Mouse (Mus musculus) liver, embryonic 15.5 days (tissue): ENCODE results near the gene Cpsf6. TPM values are rescaled to one million over a fixed set of nuclear protein-coding genes. Genes with fewer than 3 reads are reported as not detected.
"Not testable (repeated sequence)": the region's sequence is repeated elsewhere in the genome, so short reads cannot be mapped to it uniquely, and the experiment has no call there.

Experiments
- ATAC-seq: fragments of 200-750 bp; cut with Nextera tagmentation; 2 replicates; pipeline ENCODE4 v1.8.0; 2017; ENCODE audit warnings: moderate number of reproducible peaks, mild to moderate bottlenecking, moderate library complexity; ENCODE audit not compliant: insufficient read depth
- H3K27ac ChIP-seq: fragments of 300-500 bp; sonication (generic); replicated peaks from 2 replicates; pipeline ENCODE4 v1.5.1; 2015; ENCODE audit warnings: mild to moderate bottlenecking, inconsistent platforms
- H3K27me3 ChIP-seq: fragments of 300-500 bp; sonication (generic); 2 replicates; pipeline ENCODE4 v1.6.1; 2015; ENCODE audit warnings: mild to moderate bottlenecking, inconsistent platforms
- H3K36me3 ChIP-seq: fragments of 300-500 bp; sonication (generic); replicated peaks from 2 replicates; pipeline ENCODE4 v1.6.1; 2015; ENCODE audit warnings: moderate library complexity, mild to moderate bottlenecking, inconsistent platforms
- H3K4me1 ChIP-seq: fragments of 300-500 bp; sonication (generic); replicated peaks from 2 replicates; pipeline ENCODE4 v1.6.1; 2015; ENCODE audit warnings: inconsistent platforms
- H3K4me2 ChIP-seq: fragments of 300-500 bp; sonication (generic); 2 replicates; pipeline ENCODE4 v1.6.1; 2015; ENCODE audit warnings: moderate library complexity, mild to moderate bottlenecking, inconsistent platforms
- H3K4me3 ChIP-seq: fragments of 300-500 bp; sonication (generic); replicated peaks from 2 replicates; pipeline ENCODE4 v1.5.1; 2015; ENCODE audit warnings: mild to moderate bottlenecking, inconsistent platforms
- H3K9ac ChIP-seq: fragments of 300-500 bp; sonication (generic); 2 replicates; pipeline ENCODE4 v1.6.1; 2015; ENCODE audit warnings: moderate library complexity, mild to moderate bottlenecking, inconsistent platforms
- H3K9me3 ChIP-seq: fragments of 300-500 bp; sonication (generic); replicated peaks from 2 replicates; pipeline ENCODE4 v1.6.1; 2016; ENCODE audit warnings: inconsistent platforms
- WGBS: fragments of 180-500 bp; shearing (Covaris S2); methylation state at CpG from one replicate; pipeline ENCODE4 v1.1.7; 2015; ENCODE audit warnings: mixed read lengths; ENCODE audit not compliant: insufficient replicate concordance; 5-methylcytosine and 5-hydroxymethylcytosine counted together
- polyA plus RNA-seq: library from polyadenylated mRNA; unstranded; fragments of >200 nt; fragmentation: Nextera tagmentation; extraction: Ambion mirVana; gene quantifications from 2 replicates; pipeline ENCODE4 v1.2.1, GENCODE M21; 2015

Gene Cpsf6
- polyA plus RNA-seq, 1 experiment from 2014 or later = 51.3 TPM

- no peaks in the 10 kb centered on the region for H3K9me3 ChIP-seq
- H3K4me3 ChIP-seq = no peak overlapping the region
- no peaks in the 10 kb centered on the region for H3K27me3 ChIP-seq
- no peak overlapping the region for H3K27ac ChIP-seq
- no peak overlapping the region for H3K9ac ChIP-seq
- peaks cover 15% of the 10 kb centered on the region for H3K4me1 ChIP-seq
- peak overlapping the region; percentile 11; the same call in 1 of the 2 replicates for H3K4me2 ChIP-seq
- WGBS = 48% methylated on average over 18 of the region's 18 CpGs
- ATAC-seq = no peak
- H3K36me3 ChIP-seq = no peaks in the 10 kb centered on the region
Measured at GRCm38 (mm10) chr10:117396386-117397048, 16.7 kb upstream of the Cpsf6 start.

GRCm38 (mm10) chr10:117395801-117396200, 16.0 kb upstream of the Cpsf6 start:
- Histone ChIP-seq H3K9me3 (no peaks in the 10 kb centered on the region), H3K36me3 (no peaks in the 10 kb centered on the region), H3K4me2 (no peak overlapping the region), H3K27ac (no peak overlapping the region), H3K4me1 (peaks cover 15% of the 10 kb centered on the region), H3K27me3 (no peaks in the 10 kb centered on the region), H3K9ac (no peak overlapping the region), H3K4me3 (no peak overlapping the region)
- WGBS = 73% methylated on average over 2 of the region's 2 CpGs
- ATAC-seq = no peak

GRCm38 (mm10) chr10:117394738-117395550, 15.1 kb upstream of the Cpsf6 start:
- no peak overlapping the region for H3K4me3 ChIP-seq
- H3K27me3 ChIP-seq = no peaks in the 10 kb centered on the region
- 56% methylated on average over 3 of the region's 3 CpGs for WGBS
- no peak for ATAC-seq
- H3K4me2 ChIP-seq = no peak overlapping the region
- H3K27ac ChIP-seq = no peak overlapping the region
- H3K4me1 ChIP-seq = peaks cover 15% of the 10 kb centered on the region
- no peaks in the 10 kb centered on the region for H3K36me3 ChIP-seq
- H3K9me3 ChIP-seq = no peaks in the 10 kb centered on the region
- H3K9ac ChIP-seq = no peak overlapping the region

- peak overlapping the region; percentile 52 for H3K4me3 ChIP-seq
- no peaks in the 10 kb centered on the region for H3K9me3 ChIP-seq
- H3K27me3 ChIP-seq = no peaks in the 10 kb centered on the region
- WGBS = 40% methylated on average over 11 of the region's 11 CpGs
- no peaks in the 10 kb centered on the region for H3K36me3 ChIP-seq
- H3K4me2 ChIP-seq = peak overlapping the region; percentile 68
- ATAC-seq = no peak
- H3K27ac ChIP-seq = no peak overlapping the region
- peak overlapping the region; percentile 31; the same call in 1 of the 2 replicates for H3K9ac ChIP-seq
- H3K4me1 ChIP-seq = peaks cover 15% of the 10 kb centered on the region
Measured at GRCm38 (mm10) chr10:117393891-117394395, 14.1 kb upstream of the Cpsf6 start.

- no peaks in the 10 kb centered on the region for H3K9me3 ChIP-seq
- no peak overlapping the region for H3K27ac ChIP-seq
- peak overlapping the region; percentile 31; the same call in 1 of the 2 replicates for H3K9ac ChIP-seq
- peak overlapping the region; percentile 68 for H3K4me2 ChIP-seq
- 1% methylated on average over 27 of the region's 27 CpGs for WGBS
- H3K36me3 ChIP-seq = no peaks in the 10 kb centered on the region
- H3K27me3 ChIP-seq = no peaks in the 10 kb centered on the region
- H3K4me1 ChIP-seq = peaks cover 15% of the 10 kb centered on the region
- ATAC-seq = peak; percentile 51
- H3K4me3 ChIP-seq = peak overlapping the region; percentile 52
Measured at GRCm38 (mm10) chr10:117393196-117393890, 13.5 kb upstream of the Cpsf6 start.

- Histone ChIP-seq H3K36me3 (no peaks in the 10 kb centered on the region), H3K4me2 (peak overlapping the region; percentile 68), H3K27ac (no peak overlapping the region), H3K9ac (peak overlapping the region; percentile 31; the same call in 1 of the 2 replicates), H3K4me3 (peak overlapping the region; percentile 52), H3K9me3 (no peaks in the 10 kb centered on the region), H3K27me3 (no peaks in the 10 kb centered on the region), H3K4me1 (peaks cover 12% of the 10 kb centered on the region)
- WGBS = 3% methylated on average over 6 of the region's 6 CpGs
- ATAC-seq = no peak
Measured at GRCm38 (mm10) chr10:117392832-117393195, 13.0 kb upstream of the Cpsf6 start.

- not testable (repeated sequence) for ATAC-seq, H3K9me3 ChIP-seq, H3K9ac ChIP-seq, H3K36me3 ChIP-seq, H3K4me2 ChIP-seq, H3K27ac ChIP-seq, H3K4me3 ChIP-seq, H3K4me1 ChIP-seq, H3K27me3 ChIP-seq
- WGBS = 75% methylated on average over 1 of the region's 1 CpGs
Measured at GRCm38 (mm10) chr10:117392397-117392796, 12.6 kb upstream of the Cpsf6 start.

GRCm38 (mm10) chr10:117391801-117392200, 12.0 kb upstream of the Cpsf6 start:
- no peak overlapping the region for H3K27ac ChIP-seq
- peaks cover 10% of the 10 kb centered on the region for H3K4me1 ChIP-seq
- H3K9me3 ChIP-seq = no peaks in the 10 kb centered on the region
- ATAC-seq = no peak
- H3K9ac ChIP-seq = no peak overlapping the region
- H3K36me3 ChIP-seq = no peaks in the 10 kb centered on the region
- 74% methylated on average over 2 of the region's 2 CpGs for WGBS
- no peak overlapping the region for H3K4me2 ChIP-seq
- H3K4me3 ChIP-seq = no peak overlapping the region
- no peaks in the 10 kb centered on the region for H3K27me3 ChIP-seq

- no peak overlapping the region for H3K4me2 ChIP-seq
- H3K27ac ChIP-seq = no peak overlapping the region
- WGBS = 46% methylated on average over 5 of the region's 5 CpGs
- no peak overlapping the region for H3K4me3 ChIP-seq
- no peak overlapping the region for H3K9ac ChIP-seq
- H3K4me1 ChIP-seq = peaks cover 10% of the 10 kb centered on the region
- H3K36me3 ChIP-seq = no peaks in the 10 kb centered on the region
- no peaks in the 10 kb centered on the region for H3K27me3 ChIP-seq
- ATAC-seq = no peak
- no peaks in the 10 kb centered on the region for H3K9me3 ChIP-seq
Measured at GRCm38 (mm10) chr10:117391057-117391456, 11.2 kb upstream of the Cpsf6 start.

GRCm38 (mm10) chr10:117389904-117390875, 10.4 kb upstream of the Cpsf6 start:
- peak; percentile 40 for ATAC-seq
- Histone ChIP-seq H3K4me3 (no peak overlapping the region), H3K27me3 (no peaks in the 10 kb centered on the region), H3K4me1 (peaks cover 10% of the 10 kb centered on the region), H3K9ac (no peak overlapping the region), H3K4me2 (peak overlapping the region; percentile 27), H3K36me3 (no peaks in the 10 kb centered on the region), H3K9me3 (no peaks in the 10 kb centered on the region), H3K27ac (peak overlapping the region; percentile 29; the same call in 1 of the 2 replicates)
- 56% methylated on average over 31 of the region's 31 CpGs for WGBS
